Mouse (Mus musculus) CH12.LX (cell line): ENCODE results near the gene Vpreb2. TPM values are rescaled to one million over a fixed set of nuclear protein-coding genes. Genes with fewer than 3 reads are reported as not detected.

ENCODE experiments used
- DNase-seq: peaks from one replicate; pipeline ENCODE4 v3.0.0-alpha.2; 2013; ENCODE audit errors: extremely low read depth
- H3K27ac ChIP-seq: 2 replicates; pipeline ENCODE4 v1.5.1; 2012; ENCODE audit warnings: low read depth, mild to moderate bottlenecking, control low read depth, moderate library complexity; ENCODE audit not compliant: insufficient read depth
- H3K27me3 ChIP-seq: replicated peaks from 2 replicates; pipeline ENCODE3; 2012; ENCODE audit warnings: inconsistent platforms
- H3K36me3 ChIP-seq, 2 experiments: replicated peaks in 1 of 2; 2 replicates each; pipeline versions ENCODE3 to v1.6.1; 2012; ENCODE audit warnings: inconsistent platforms in 1 of 2, low read length in 1 of 2, mild to moderate bottlenecking in 1 of 2, mixed read lengths in 1 of 2, moderate library complexity in 1 of 2; ENCODE audit not compliant: control insufficient read depth in 1 of 2, insufficient read depth in 1 of 2
- H3K4me1 ChIP-seq, 2 experiments: 2 replicates each; pipeline ENCODE4 v1.6.1; 2012; ENCODE audit warnings: inconsistent platforms in 1 of 2, moderate library complexity in 1 of 2; ENCODE audit not compliant: insufficient read depth in 2 of 2, control insufficient read depth in 1 of 2
- H3K4me2 ChIP-seq: 2 replicates; pipeline ENCODE4 v1.6.1; 2012; ENCODE audit warnings: low read depth, mild to moderate bottlenecking, control low read depth; ENCODE audit not compliant: poor library complexity, insufficient read depth, severe bottlenecking
- H3K4me3 ChIP-seq, 3 experiments: fragments of 150-350 bp in 1 of 3; sonication (generic) in 1 of 3; replicated peaks in 1 of 3; 2 replicates each; pipeline versions ENCODE3 to v1.5.1; 2011 to 2012; ENCODE audit warnings: low read depth in 2 of 3, low read length in 2 of 3, mild to moderate bottlenecking in 2 of 3, moderate library complexity in 2 of 3, control low read depth in 1 of 3, improper control_type of control experiment in 1 of 3, inconsistent platforms in 1 of 3, mixed read lengths in 1 of 3; ENCODE audit not compliant: poor library complexity in 1 of 3
- H3K79me2 ChIP-seq: replicated peaks from 2 replicates; pipeline ENCODE4 v1.6.1; 2012; ENCODE audit warnings: mild to moderate bottlenecking, moderate library complexity; ENCODE audit not compliant: control insufficient read depth, poor library complexity, insufficient read depth, severe bottlenecking; ENCODE audit errors: extremely low read depth
- H3K9ac ChIP-seq: 2 replicates; pipeline ENCODE4 v1.6.1; 2012; ENCODE audit warnings: low read depth, mild to moderate bottlenecking, control low read depth, moderate library complexity; ENCODE audit not compliant: insufficient read depth
- H3K9me3 ChIP-seq: replicated peaks from 2 replicates; pipeline ENCODE3; 2012; ENCODE audit warnings: low read length, inconsistent platforms, mixed read lengths
- CHD1 ChIP-seq: IDR thresholded peaks from 2 replicates; pipeline ENCODE4 v1.6.1; 2012; ENCODE audit warnings: low read depth, low read length, improper control_type of control experiment, inconsistent platforms
- CTCF ChIP-seq, 2 experiments: IDR thresholded peaks in 1 of 2; conservative IDR thresholded peaks in 1 of 2; 2 replicates each; pipeline ENCODE4 v1.5.1; 2011 to 2012; ENCODE audit warnings: low read depth in 2 of 2, low read length in 2 of 2, improper control_type of control experiment in 1 of 2, inconsistent platforms in 1 of 2, mild to moderate bottlenecking in 1 of 2, moderate library complexity in 1 of 2
- ETS1 ChIP-seq: conservative IDR thresholded peaks from 2 replicates; pipeline ENCODE4 v1.6.1; 2012; ENCODE audit warnings: low read depth, mild to moderate bottlenecking, inconsistent platforms, low read length, improper control_type of control experiment, moderate library complexity
- GABPA ChIP-seq: IDR thresholded peaks from 2 replicates; pipeline ENCODE4 v1.6.1; 2012; ENCODE audit warnings: low read depth, low read length, improper control_type of control experiment, inconsistent platforms; ENCODE audit not compliant: insufficient replicate concordance
- HCFC1 ChIP-seq: IDR thresholded peaks from 2 replicates; pipeline ENCODE4 v1.6.1; 2012; ENCODE audit warnings: low read depth, mild to moderate bottlenecking, inconsistent platforms, low read length, improper control_type of control experiment
- JUND ChIP-seq: conservative IDR thresholded peaks from 2 replicates; pipeline ENCODE4 v1.6.1; 2011; ENCODE audit warnings: low read depth, low read length, improper control_type of control experiment
- KAT2A ChIP-seq: IDR thresholded peaks from 2 replicates; pipeline ENCODE4 v1.6.1; 2012; ENCODE audit warnings: low read length, improper control_type of control experiment, inconsistent platforms; ENCODE audit not compliant: insufficient replicate concordance
- MAX ChIP-seq: IDR thresholded peaks from 2 replicates; pipeline ENCODE4 v1.6.1; 2011; ENCODE audit warnings: low read length, improper control_type of control experiment
- MXI1 ChIP-seq: IDR thresholded peaks from 2 replicates; pipeline ENCODE4 v1.6.1; 2011; ENCODE audit warnings: mild to moderate bottlenecking, low read depth, low read length, improper control_type of control experiment
- MYC ChIP-seq: IDR thresholded peaks from 2 replicates; pipeline ENCODE4 v1.6.1; 2011; ENCODE audit warnings: low read depth, mild to moderate bottlenecking, improper control_type of control experiment, low read length
- NELFE ChIP-seq: IDR thresholded peaks from 2 replicates; pipeline ENCODE4 v1.6.1; 2011; ENCODE audit warnings: low read depth, low read length, improper control_type of control experiment
- RCOR1 ChIP-seq: conservative IDR thresholded peaks from 2 replicates; pipeline ENCODE4 v1.6.1; 2012; ENCODE audit warnings: low read depth, mild to moderate bottlenecking, inconsistent platforms, low read length, improper control_type of control experiment
- SIN3A ChIP-seq: IDR thresholded peaks from 2 replicates; pipeline ENCODE4 v1.6.1; 2012; ENCODE audit warnings: low read length, improper control_type of control experiment, inconsistent platforms
- SMC3 ChIP-seq: IDR thresholded peaks from 2 replicates; pipeline ENCODE4 v1.6.1; 2011; ENCODE audit warnings: low read depth, low read length, improper control_type of control experiment
- UBTF ChIP-seq: IDR thresholded peaks from 2 replicates; pipeline ENCODE4 v1.6.1; 2012; ENCODE audit warnings: low read depth, mild to moderate bottlenecking, inconsistent platforms, low read length, improper control_type of control experiment, moderate library complexity
- ZKSCAN1 ChIP-seq: IDR thresholded peaks from 2 replicates; pipeline ENCODE4 v1.6.1; 2012; ENCODE audit warnings: low read depth, inconsistent platforms, low read length, improper control_type of control experiment, borderline replicate concordance
- ZNF384 ChIP-seq: IDR thresholded peaks from 2 replicates; pipeline ENCODE4 v1.6.1; 2012; ENCODE audit warnings: low read depth, low read length, improper control_type of control experiment, inconsistent platforms
- dilution Hi-C: fragments of 300-500 bp; cut with MboI; formaldehyde crosslinking; loops from 2 replicates; pipeline ENCODE4 v1.14.3; 2020; ENCODE audit warnings: low sequenced_read_pairs; ENCODE audit not compliant: extremely low pct_unique_long_range_greater_than_20kb, extremely low pct_ligation_motif_present
- in situ Hi-C: fragments of 300-500 bp; cut with MboI; formaldehyde crosslinking; loops from 3 replicates; pipeline ENCODE4 v1.14.3; 2019; ENCODE audit warnings: low sequenced_read_pairs, low pct_ligation_motif_present, low pct_unique_long_range_greater_than_20kb, mixed read lengths
- polyA plus RNA-seq: library from polyadenylated mRNA; unstranded; fragments of >175 nt; gene quantifications from 2 replicates; pipeline ENCODE4 v1.2.1, GENCODE M21; 2012; ENCODE audit warnings: low read depth; ENCODE audit not compliant: insufficient read length
- total RNA-seq, 2 experiments: library from RNA; depleted of rRNA; stranded (reverse); fragments of 300-350 nt in 1 of 2; fragments of >200 nt in 1 of 2; gene quantifications; 2 replicates each; pipeline ENCODE4 v1.2.3; 2012 to 2014

The Vpreb2 gene
- total and polyA plus RNA-seq, 3 experiments, result 0.54 TPM; not detected in 2

- no peak overlapping the region for H3K9ac ChIP-seq
- TF ChIP-seq JUND, result no peak
- TF ChIP-seq KAT2A, result no peak
- TF ChIP-seq CHD1, result no peak
- no peak for TF ChIP-seq RCOR1
- TF ChIP-seq SMC3, result no peak
- no peak for TF ChIP-seq MAX
- TF ChIP-seq ETS1, result no peak
- TF ChIP-seq ZKSCAN1, result no peak
- TF ChIP-seq HCFC1, result no peak
- TF ChIP-seq MYC, result no peak
- no peak for TF ChIP-seq UBTF
- TF ChIP-seq SIN3A, result no peak
- no peak for TF ChIP-seq ZNF384
- no peak for TF ChIP-seq MXI1
- H3K4me2 ChIP-seq, result no peak overlapping the region
- no peak overlapping the region for H3K27ac ChIP-seq
- H3K4me3 ChIP-seq, result no peak overlapping the region
- in situ Hi-C loops, result no loop called here
- H3K27me3 ChIP-seq, result peaks cover 54% of the 10 kb centered on the region
- H3K36me3 ChIP-seq, result no peaks in the 10 kb centered on the region
- H3K79me2 ChIP-seq, result no peaks in the 10 kb centered on the region
- DNase-seq, result no peak
- H3K4me1 ChIP-seq, result 0 out of 4 replicates have a peak, but pooled peaks cover 0 to 2% of the 10 kb centered on the region in 2 experiments
- H3K9me3 ChIP-seq, result peaks cover 2% of the 10 kb centered on the region
- dilution Hi-C loops, result no loop called here
Measured at GRCm38 (mm10) chr16:17983201-17983600, 3.0 kb downstream of the Vpreb2 start.

- Histone ChIP-seq H3K9me3 (peaks cover 11% of the 10 kb centered on the region), H3K27ac (no peak overlapping the region), H3K4me1 (0 out of 4 replicates have a peak, but pooled peaks cover 0 to 2% of the 10 kb centered on the region in 2 experiments), H3K36me3 (no peaks in the 10 kb centered on the region), H3K79me2 (no peaks in the 10 kb centered on the region), H3K9ac (no peak overlapping the region), H3K4me3 (no peak overlapping the region), H3K27me3 (peaks cover 44% of the 10 kb centered on the region), H3K4me2 (no peak overlapping the region)
- in situ Hi-C loops (no loop called here), dilution Hi-C loops (no loop called here)
- DNase-seq, result no peak
- TF ChIP-seq NELFE (no peak), MAX (no peak), MXI1 (no peak), GABPA (no peak), CTCF (conservative IDR thresholded peaks at IDR 0.05 in 1 of 2, IDR thresholded peaks at IDR 0.05 in 1 of 2; ENCODE audit: low read depth in 2 of 2, low read length in 2 of 2) (no peak)
Measured at GRCm38 (mm10) chr16:17984231-17984630, 4.0 kb downstream of the Vpreb2 start.
